Mouse (Mus musculus): Measurements from ENCODE around the gene Ndufa4l2.

- TF ChIP-seq POLR2A (IDR thresholded peaks at IDR 0.05; ENCODE audit: insufficient read depth, low read length) (no peak), CTCF (IDR thresholded peaks at IDR 0.05; ENCODE audit: low read depth, low read length) (no peak)
Measured at GRCm38 (mm10) chr10:127471281-127471988, 43.3 kb upstream of the Ndufa4l2 start.
